Mouse (Mus musculus) neural tube, embryonic 11.5 days (tissue): Measurements from ENCODE around the gene Olfr1337. TPM values are rescaled to one million over a fixed set of nuclear protein-coding genes. Genes with fewer than 3 reads are reported as not detected.
"Not testable (repeated sequence)": the region's sequence is repeated elsewhere in the genome, so short reads cannot be mapped to it uniquely, and the experiment has no call there.

Experiments used
- ATAC-seq: fragments of 200-750 bp; cut with Nextera tagmentation; 2 replicates; pipeline ENCODE4 v1.8.0; 2017; ENCODE audit warnings: moderate number of reproducible peaks, mild to moderate bottlenecking, moderate TSS enrichment, moderate library complexity; ENCODE audit not compliant: insufficient read depth, low FRiP score, low TSS enrichment
- DNase-seq: peaks from one replicate; pipeline ENCODE4 v3.0.0-alpha.2; 2015; ENCODE audit warnings: low spot score
- H3K27ac ChIP-seq: fragments of 300-500 bp; sonication (generic); 2 replicates; pipeline ENCODE4 v1.5.1; 2014; ENCODE audit warnings: low read depth, mild to moderate bottlenecking, low read length
- H3K27me3 ChIP-seq: fragments of 300-500 bp; sonication (generic); 2 replicates; pipeline ENCODE4 v1.6.1; 2014; ENCODE audit warnings: mild to moderate bottlenecking, low read length, mixed read lengths; ENCODE audit not compliant: control insufficient read depth, insufficient read depth
- H3K36me3 ChIP-seq: fragments of 300-500 bp; sonication (generic); 2 replicates; pipeline ENCODE4 v1.6.1; 2014; ENCODE audit warnings: mild to moderate bottlenecking, low read length, moderate library complexity, mixed read lengths; ENCODE audit not compliant: control insufficient read depth, insufficient read depth
- H3K4me1 ChIP-seq: fragments of 300-500 bp; sonication (generic); 2 replicates; pipeline ENCODE4 v1.6.1; 2014; ENCODE audit warnings: low read length, mixed read lengths; ENCODE audit not compliant: control insufficient read depth, insufficient read depth
- H3K4me2 ChIP-seq: fragments of 300-500 bp; sonication (generic); 2 replicates; pipeline ENCODE4 v1.6.1; 2014; ENCODE audit warnings: low read depth, mild to moderate bottlenecking, moderate library complexity
- H3K4me3 ChIP-seq: fragments of 300-500 bp; sonication (generic); 2 replicates; pipeline ENCODE4 v1.5.1; 2014; ENCODE audit warnings: low read depth, low read length
- H3K9ac ChIP-seq: fragments of 300-500 bp; sonication (generic); 2 replicates; pipeline ENCODE4 v1.6.1; 2014; ENCODE audit warnings: mild to moderate bottlenecking, low read length
- H3K9me3 ChIP-seq: fragments of 300-500 bp; sonication (generic); 2 replicates; pipeline ENCODE4 v1.6.1; 2016; ENCODE audit warnings: low read length; ENCODE audit not compliant: control insufficient read depth
- WGBS: fragments of 180-500 bp; shearing (Covaris S2); extraction: QIAGEN DNeasy Blood & Tissue Kit; methylation state at CpG from one replicate; pipeline ENCODE4 v1.1.7; 2014; 5-methylcytosine and 5-hydroxymethylcytosine counted together
- polyA plus RNA-seq: library from polyadenylated mRNA; unstranded; fragments of >200 nt; fragmentation: Nextera tagmentation; extraction: Ambion mirVana; gene quantifications from 2 replicates; pipeline ENCODE4 v1.2.1, GENCODE M21; 2014

Gene Olfr1337
- not detected in 2 replicates for polyA plus RNA-seq

GRCm38 (mm10) chr4:118782486-118782885, at the start of gene Olfr1337:
Gene Olfr1337, minus strand, starts transcription at chr4:118782586.
- H3K9ac ChIP-seq = no peak within 1 kb of the TSS
- H3K27me3 ChIP-seq = no peaks in the 10 kb centered on the region
- ATAC-seq (no peak), DNase-seq (no peak)
- no peaks in the 10 kb centered on the region for H3K36me3 ChIP-seq
- WGBS = 83% methylated on average over 2 of the region's 2 CpGs
- no peak within 1 kb of the TSS for H3K27ac ChIP-seq
- H3K4me1 ChIP-seq = no peaks in the 10 kb centered on the region
- no peaks in the 10 kb centered on the region for H3K9me3 ChIP-seq
- H3K4me3 ChIP-seq = no peak within 1 kb of the TSS
- H3K4me2 ChIP-seq = no peak within 1 kb of the TSS

GRCm38 (mm10) chr4:118818921-118819320, 36.5 kb upstream of the Olfr1337 start:
- Histone ChIP-seq H3K27me3 (no peaks in the 10 kb centered on the region), H3K4me1 (no peaks in the 10 kb centered on the region), H3K4me2 (no peak overlapping the region), H3K27ac (no peak overlapping the region), H3K36me3 (no peaks in the 10 kb centered on the region), H3K9me3 (no peaks in the 10 kb centered on the region), H3K4me3 (no peak overlapping the region), H3K9ac (no peak overlapping the region)
- DNase-seq (no peak), ATAC-seq (no peak)
- WGBS = 96% methylated on average over 1 of the region's 1 CpGs

- H3K4me3 ChIP-seq = no peak within 1 kb of the TSS
- H3K9me3 ChIP-seq = no peaks in the 10 kb centered on the region
- ATAC-seq (no peak), DNase-seq (no peak)
- H3K27me3 ChIP-seq = no peaks in the 10 kb centered on the region
- H3K4me2 ChIP-seq = no peak within 1 kb of the TSS
- H3K9ac ChIP-seq = no peak within 1 kb of the TSS
- no peaks in the 10 kb centered on the region for H3K36me3 ChIP-seq
- no peak within 1 kb of the TSS for H3K27ac ChIP-seq
- H3K4me1 ChIP-seq = no peaks in the 10 kb centered on the region
- 93% methylated on average over 4 of the region's 4 CpGs for WGBS
These were observed 27.5 kb upstream of the Olfr1337 start, which contains the start of gene Olfr1335 for GRCm38 (mm10) chr4:118809844-118810243. Gene Olfr1335, minus strand, starts transcription at chr4:118809944.

GRCm38 (mm10) chr4:118792796-118793195, 10.4 kb upstream of the Olfr1337 start:
- not testable (repeated sequence) for H3K27ac ChIP-seq, H3K36me3 ChIP-seq, DNase-seq, H3K27me3 ChIP-seq, H3K9me3 ChIP-seq, ATAC-seq, H3K4me3 ChIP-seq, H3K4me1 ChIP-seq, H3K9ac ChIP-seq, H3K4me2 ChIP-seq

GRCm38 (mm10) chr4:118758637-118759036, 23.7 kb downstream of the Olfr1337 start, which contains the start of gene Olfr1338:
Gene Olfr1338, minus strand, starts transcription at chr4:118758737.
- H3K27ac ChIP-seq = no peak within 1 kb of the TSS
- no peaks in the 10 kb centered on the region for H3K27me3 ChIP-seq
- H3K9ac ChIP-seq = no peak within 1 kb of the TSS
- H3K4me1 ChIP-seq = no peaks in the 10 kb centered on the region
- no peak within 1 kb of the TSS for H3K4me2 ChIP-seq
- H3K9me3 ChIP-seq = no peaks in the 10 kb centered on the region
- no peak within 1 kb of the TSS for H3K4me3 ChIP-seq
- DNase-seq (no peak), ATAC-seq (no peak)
- H3K36me3 ChIP-seq = no peaks in the 10 kb centered on the region
- WGBS = 67% methylated on average over 1 of the region's 1 CpGs

- ATAC-seq (no peak), DNase-seq (no peak)
- H3K4me2 ChIP-seq = no peak overlapping the region
- no peak overlapping the region for H3K4me3 ChIP-seq
- 0 out of 2 replicates have a peak, but pooled peaks cover 3% of the 10 kb centered on the region for H3K27me3 ChIP-seq
- no peaks in the 10 kb centered on the region for H3K36me3 ChIP-seq
- H3K4me1 ChIP-seq = no peaks in the 10 kb centered on the region
- WGBS = 6% methylated on average over 16 of the region's 16 CpGs
- no peak overlapping the region for H3K27ac ChIP-seq
- H3K9me3 ChIP-seq = no peaks in the 10 kb centered on the region
- H3K9ac ChIP-seq = no peak overlapping the region
These were observed 40.5 kb downstream of the Olfr1337 start for GRCm38 (mm10) chr4:118741881-118742280.

- DNase-seq (no peak), ATAC-seq (no peak)
- Histone ChIP-seq H3K4me1 (no peaks in the 10 kb centered on the region), H3K4me3 (no peak overlapping the region), H3K27ac (no peak overlapping the region), H3K9ac (no peak overlapping the region), H3K36me3 (no peaks in the 10 kb centered on the region), H3K4me2 (no peak overlapping the region), H3K9me3 (no peaks in the 10 kb centered on the region), H3K27me3 (0 out of 2 replicates have a peak, but pooled peaks cover 3% of the 10 kb centered on the region)
- 6% methylated on average over 11 of the region's 11 CpGs for WGBS
These were observed 41.2 kb downstream of the Olfr1337 start for GRCm38 (mm10) chr4:118740988-118741698.

GRCm38 (mm10) chr4:118739574-118739973, 42.8 kb downstream of the Olfr1337 start:
- ATAC-seq = no peak
- no peak overlapping the region for H3K27ac ChIP-seq

GRCm38 (mm10) chr4:118731875-118732274, 50.5 kb downstream of the Olfr1337 start, which contains the start of gene Olfr1339:
Gene Olfr1339, plus strand, starts transcription at chr4:118732175.
- DNase-seq (no peak), ATAC-seq (no peak)
- Histone ChIP-seq H3K4me3 (no peak within 1 kb of the TSS), H3K9ac (no peak within 1 kb of the TSS), H3K27ac (no peak within 1 kb of the TSS), H3K27me3 (no peaks in the 10 kb centered on the region), H3K9me3 (no peaks in the 10 kb centered on the region), H3K4me2 (no peak within 1 kb of the TSS), H3K4me1 (no peaks in the 10 kb centered on the region), H3K36me3 (no peaks in the 10 kb centered on the region)
- WGBS = 100% methylated on average over 1 of the region's 1 CpGs

More at GRCm38 (mm10) chr4:118739574-118739973, 42.8 kb downstream of the Olfr1337 start:
- Histone ChIP-seq H3K4me2 (no peak overlapping the region), H3K27me3 (0 out of 2 replicates have a peak, but pooled peaks cover 3% of the 10 kb centered on the region), H3K9me3 (no peaks in the 10 kb centered on the region), H3K9ac (no peak overlapping the region), H3K4me1 (no peaks in the 10 kb centered on the region), H3K36me3 (no peaks in the 10 kb centered on the region), H3K4me3 (no peak overlapping the region)
- DNase-seq = no peak
- WGBS = 73% methylated on average over 3 of the region's 3 CpGs
